Mouse (Mus musculus) adipocyte (in vitro differentiated cells): ENCODE results near the gene Hacd2.

ENCODE experiments used
- DNase-seq: peaks from one replicate; pipeline ENCODE4 v3.0.0-alpha.2; 2016; ENCODE audit warnings: low spot score

Gene Hacd2

DNA sequence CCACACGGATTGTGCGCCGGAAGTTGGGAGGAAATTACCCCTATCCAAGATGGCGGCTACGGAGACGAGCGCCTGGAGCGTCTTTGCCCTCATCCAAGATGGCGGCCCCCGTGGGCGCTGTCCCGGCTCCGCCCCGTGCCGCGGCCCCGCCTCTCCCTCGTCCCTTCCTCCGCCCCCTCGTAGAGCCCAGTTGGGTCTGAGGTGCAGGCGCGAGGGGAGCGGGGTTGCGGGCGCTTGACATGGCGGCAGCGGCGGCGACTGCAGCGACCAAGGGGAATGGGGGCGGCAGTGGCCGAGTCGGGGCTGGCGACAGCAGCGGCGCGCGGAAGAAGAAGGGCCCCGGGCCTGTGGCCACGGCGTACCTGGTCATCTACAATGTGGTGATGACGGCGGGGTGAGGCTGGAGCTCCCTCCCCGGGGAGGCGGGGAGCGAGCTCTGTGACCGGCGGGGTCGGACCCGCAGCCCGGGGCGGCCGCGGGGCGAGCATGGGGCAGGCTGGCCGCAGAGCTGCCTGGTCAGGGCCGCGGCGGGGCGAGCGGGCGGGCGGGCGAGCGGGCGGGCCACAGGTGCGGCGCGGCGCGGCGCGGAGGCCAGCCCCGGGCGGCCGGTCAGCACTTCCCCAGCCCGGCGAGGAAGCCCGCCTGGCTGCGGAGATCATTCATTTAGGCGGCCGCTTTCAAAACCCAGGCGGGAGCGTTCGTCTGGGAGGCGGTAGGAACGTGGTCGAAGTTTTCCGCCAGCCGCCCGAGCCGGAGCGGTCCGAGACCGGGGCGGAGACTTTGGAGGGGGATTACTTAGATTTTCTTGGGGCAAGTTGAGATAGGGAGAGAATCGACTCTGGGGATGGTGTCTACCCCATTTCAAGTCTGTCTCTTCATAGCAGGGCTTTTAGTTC lies at the start of gene Hacd2:
Hacd2 (plus strand) TSS at position 187 of the 896 bp plus-strand sequence.
- peak; percentile 97 for DNase-seq

DNA sequence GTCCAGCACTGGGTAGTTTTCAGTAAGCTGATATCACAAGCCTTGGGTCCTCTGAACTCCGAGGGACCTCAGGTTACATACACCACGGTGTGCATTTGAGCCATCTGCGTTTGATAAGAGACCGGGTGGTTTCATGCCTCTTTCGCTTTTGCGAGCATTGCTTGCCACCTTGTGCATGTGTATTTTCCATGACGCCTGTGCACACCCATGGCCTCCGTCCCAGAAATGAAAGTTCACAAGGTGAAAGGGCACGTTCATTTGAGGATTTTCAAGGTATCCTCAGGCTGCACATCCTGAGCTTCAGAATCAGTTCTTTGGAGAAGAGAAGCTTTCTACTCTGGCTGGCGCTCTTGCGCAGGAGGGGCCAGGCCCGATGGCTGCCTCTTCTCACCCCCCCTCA lies 49.8 kb upstream of the Hacd2 start:
- no peak for DNase-seq

DNA sequence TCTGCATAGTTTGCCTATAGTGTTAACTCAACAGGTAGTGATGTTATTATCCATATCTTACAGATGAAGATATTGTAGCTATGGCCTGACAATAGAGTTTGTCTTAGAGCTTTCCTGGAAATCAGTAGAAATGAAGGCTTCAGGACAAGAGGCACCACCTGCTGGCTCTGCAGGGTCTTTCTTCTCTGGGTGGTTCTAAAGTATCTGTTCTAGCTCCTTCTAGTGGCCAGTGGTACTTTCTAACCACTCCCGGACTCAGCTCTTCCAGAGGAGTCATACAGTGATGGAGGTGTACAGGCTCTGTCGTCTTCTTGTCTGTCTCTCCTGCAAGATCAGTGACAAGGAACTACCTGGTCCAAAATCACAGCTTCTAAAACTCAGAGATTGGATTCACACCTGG lies 46.7 kb upstream of the Hacd2 start:
- no peak for DNase-seq

DNA sequence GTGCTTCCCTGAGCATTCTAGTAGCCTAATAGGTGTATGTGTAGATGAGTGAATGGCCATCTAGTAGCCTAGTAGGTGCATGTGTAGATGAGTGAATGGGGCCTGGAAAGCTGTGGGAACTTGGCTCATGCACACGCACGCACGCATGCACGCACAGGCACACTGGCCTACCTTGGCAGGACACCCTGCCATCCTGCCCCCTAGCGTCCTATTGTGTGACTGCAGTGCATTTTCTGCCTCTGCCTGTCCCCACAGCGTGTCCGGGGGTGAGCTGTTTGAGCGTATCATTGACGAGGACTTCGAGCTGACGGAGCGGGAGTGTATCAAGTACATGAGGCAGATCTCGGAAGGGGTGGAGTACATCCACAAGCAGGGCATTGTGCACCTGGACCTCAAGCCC lies 45.6 kb upstream of the Hacd2 start:
- DNase-seq: no peak

DNA sequence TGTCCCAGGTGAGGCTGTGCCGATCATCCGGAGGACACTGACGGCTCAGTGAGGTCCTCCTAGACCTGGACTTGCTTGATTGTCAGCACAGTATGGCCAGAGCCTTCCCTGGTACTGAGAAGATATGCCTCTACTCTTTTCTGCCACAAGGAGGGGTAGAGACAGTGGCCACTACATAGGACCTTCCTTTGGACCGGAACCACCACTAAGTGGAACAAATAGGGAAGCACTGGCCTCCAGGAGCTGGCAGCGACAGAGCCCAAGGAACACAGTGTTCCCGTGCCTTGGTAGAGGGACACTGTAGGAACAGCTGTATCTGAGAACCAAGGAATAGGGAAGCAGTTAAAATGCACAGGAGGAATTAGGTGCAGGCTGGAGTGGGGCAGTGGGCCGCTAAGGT lies 44.2 kb upstream of the Hacd2 start:
- DNase-seq: peak; percentile 84

DNA sequence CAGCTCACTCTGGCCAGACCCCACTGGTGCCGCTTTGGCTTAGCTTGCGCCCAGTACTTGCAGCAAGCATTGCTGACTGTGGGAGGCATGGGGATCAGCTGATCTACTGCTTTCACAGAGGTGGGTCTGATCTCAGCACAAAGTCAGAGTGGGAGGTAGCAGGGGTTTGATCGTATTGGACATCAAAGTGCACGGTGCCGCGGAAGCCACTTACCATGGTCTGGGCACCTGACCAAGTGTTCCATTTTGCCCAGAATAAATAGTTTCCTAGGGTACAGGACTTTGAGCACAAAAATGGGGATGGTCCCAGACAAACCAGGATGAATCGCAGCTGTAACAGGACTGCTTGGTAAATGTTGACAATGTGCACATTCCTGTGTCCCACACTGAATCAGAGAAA lies 41.2 kb upstream of the Hacd2 start:
- no peak for DNase-seq

DNA sequence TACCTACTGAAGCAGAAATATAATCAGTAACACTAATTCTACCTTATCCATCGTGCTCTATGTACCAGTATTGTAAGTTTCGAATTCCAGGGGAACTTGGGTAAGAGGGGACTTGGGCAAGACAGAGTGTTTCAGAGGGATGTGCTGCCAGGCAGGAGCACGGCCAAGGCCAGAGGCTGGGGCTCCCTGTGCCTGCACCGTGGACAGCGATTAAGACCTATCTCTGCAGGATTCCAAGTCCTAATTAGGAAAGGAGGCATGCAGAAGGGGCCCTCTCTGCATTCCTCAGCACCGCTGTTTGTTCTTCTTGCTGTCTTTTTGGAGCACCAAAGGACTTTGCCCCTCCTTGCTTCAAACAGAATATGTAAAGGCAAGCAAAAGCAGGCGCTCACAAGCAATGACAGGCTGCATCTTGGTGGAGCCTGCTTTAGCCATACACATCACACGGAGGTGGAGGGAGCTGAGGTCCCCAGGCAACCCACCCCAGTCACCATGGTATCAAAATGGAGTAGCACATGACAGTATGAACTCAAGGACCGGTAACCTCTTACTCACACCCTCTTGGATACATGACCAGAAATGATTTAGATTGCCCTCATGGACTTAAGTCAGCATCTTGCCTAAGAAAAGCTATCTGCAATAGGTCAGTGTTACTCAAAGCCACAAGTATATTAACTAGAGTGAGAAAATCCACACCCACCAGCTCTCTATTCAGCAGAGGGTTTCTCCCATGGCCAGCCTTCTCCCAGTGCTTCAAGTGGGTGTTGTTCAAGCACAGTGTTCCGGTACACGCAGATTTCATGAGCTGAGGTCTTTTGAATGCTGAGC lies 37.8 kb upstream of the Hacd2 start:
- DNase-seq: peak; percentile 80

DNA sequence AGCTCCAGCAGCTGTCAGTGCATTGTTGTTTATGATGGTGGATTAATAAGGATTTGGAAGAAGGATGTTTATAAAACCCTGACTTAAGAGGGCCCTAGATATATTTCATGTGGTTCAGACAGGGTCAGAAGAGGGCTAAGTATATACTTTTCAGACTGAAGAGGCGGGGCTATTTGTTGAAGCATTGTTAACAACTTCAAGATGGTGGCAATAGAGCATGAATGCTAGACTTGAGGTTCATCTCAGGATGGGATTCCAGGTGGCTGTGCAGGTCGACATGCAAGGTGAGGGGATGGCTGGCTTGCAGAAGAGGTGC lies 37.2 kb upstream of the Hacd2 start:
- DNase-seq: no peak

DNA sequence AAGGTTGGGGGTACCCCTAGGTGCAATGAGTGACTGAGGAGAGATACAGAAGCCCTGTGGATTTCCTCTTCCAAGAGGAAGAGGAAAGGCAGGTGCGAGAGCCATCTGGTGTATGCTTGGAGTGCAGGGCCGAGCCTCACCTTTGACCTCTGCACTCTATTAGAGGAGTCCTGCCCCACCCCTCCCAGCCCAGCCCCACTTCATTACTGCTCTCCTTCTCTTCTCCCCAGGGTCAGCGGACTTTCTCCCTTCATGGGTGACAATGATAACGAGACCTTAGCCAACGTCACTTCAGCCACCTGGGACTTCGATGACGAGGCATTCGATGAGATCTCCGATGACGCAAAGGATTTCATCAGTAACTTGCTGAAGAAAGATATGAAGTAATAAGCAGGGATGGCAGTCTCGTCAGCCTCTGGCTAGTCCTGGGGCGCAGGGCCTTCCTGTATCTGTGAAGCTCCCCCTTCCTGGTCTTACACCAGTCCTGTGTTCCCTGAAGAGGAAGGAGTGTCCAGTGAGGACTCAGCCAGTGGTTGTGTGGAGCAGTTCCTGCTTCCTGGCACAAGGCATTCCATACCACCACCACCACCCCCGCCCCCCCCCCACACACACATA lies 35.9 kb upstream of the Hacd2 start:
- DNase-seq: no peak

DNA sequence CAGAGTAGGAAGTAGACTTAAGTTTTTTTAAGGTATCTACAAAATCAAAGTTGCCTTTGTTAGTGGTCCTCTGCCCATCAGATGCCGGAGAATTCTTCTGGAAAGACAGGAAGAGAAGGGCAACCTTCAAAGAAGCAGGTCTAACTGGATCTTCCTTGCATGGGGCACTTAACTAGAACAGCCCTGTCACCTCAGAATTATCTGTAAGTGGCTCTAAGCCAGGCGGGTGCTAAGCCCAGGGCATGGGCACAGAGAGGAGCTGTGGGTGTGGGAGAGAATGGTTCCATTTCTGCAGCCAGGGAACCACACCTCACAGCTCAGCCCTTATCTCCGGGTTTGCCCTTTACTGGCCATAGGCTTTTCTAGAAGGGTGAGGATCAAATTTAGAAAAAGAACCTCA lies 30.9 kb upstream of the Hacd2 start:
- DNase-seq: peak; percentile 60

DNA sequence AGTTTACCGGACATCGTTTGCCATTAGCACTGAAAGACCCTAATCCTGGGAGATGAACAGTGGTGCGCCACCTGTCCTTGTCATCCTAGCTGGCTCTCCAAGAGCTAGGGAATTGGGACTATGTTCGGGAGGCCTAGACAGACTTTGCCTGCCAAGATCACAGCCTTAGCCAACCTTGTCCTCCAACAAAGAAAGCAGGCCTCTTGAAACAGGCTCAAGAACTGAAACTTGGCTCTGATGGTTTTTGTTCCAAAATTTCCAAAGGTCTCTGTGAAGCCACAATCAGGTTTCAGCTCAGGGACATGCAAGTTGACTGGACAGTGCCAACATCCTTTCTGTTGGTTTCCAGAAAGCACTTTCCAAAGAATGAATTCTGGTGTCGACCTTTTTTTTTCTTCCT lies 29.4 kb upstream of the Hacd2 start:
- peak; percentile 87 for DNase-seq

DNA sequence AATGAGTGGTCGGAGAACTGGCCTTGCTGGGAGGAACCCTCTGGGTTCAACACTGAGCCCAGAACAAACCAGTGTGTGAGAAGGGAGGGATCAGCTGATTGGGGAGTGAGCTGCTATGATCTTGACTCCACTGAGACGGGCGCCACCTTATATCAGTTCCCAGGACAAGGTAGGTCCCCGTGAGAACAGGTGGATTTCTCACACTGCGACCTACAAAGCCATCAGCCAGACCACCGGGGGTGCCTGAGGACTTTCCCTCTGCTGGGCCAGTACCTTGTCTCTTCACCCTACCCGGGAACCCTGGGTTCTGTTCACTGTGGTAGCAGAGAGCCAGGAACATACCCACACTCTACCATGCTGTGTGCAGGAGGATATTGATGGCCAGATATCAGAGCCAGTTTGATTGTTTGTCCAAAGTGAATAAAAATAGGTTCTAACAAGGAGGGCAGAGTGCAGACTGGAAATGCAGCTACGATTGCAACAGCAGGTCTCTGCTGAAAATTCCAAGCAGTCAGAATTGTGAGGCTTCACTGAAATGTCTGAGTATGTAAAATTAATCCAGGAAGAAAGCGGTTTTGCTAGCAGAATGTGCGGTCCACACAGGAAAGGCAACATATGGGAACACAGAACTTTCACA lies 28.4 kb upstream of the Hacd2 start:
- DNase-seq: peak; percentile 81

DNA sequence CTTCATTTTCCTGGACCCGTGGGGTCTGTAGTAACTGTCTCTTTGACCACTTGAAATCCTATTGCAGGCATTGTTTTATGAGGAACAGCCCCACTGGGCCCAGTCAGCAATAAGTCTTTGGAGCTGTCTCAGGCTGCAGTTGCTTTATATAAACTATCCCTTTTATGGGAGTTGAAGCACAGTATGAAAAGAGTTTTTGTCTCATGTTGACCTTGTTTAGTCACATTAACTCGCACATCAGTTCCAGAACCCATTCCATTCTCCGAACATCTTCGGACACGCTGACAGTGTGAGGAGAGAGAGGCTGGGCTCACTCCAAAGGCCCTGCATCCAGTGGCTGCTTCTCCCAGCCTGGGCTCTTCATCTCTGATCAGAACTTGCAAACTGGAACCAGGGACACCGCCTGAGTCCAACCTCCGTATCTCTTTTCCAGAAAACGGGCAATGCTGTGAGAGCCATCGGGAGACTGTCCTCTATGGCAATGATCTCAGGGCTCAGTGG lies 27.5 kb upstream of the Hacd2 start:
- peak; percentile 46 for DNase-seq

DNA sequence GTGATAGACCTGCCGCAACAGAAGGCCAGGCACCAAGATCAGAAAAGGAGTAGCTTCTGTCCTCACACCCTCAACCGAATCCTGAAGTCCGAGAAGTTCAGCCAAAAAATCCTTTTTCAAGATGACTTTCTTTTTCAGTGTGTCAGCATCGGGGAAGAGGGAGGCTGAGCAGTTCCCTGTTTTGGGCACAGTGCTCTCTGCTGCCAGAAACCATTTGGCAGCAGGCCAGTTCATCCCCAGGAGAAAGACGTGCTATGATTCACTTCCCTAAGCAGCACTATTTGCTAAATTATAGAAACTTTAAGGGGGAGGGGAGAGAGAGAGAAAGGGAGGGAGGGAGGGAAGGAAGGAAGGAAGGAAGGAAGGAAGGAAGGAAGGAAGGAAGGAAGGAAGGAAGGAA lies 26.1 kb upstream of the Hacd2 start:
- DNase-seq: peak; percentile 99

DNA sequence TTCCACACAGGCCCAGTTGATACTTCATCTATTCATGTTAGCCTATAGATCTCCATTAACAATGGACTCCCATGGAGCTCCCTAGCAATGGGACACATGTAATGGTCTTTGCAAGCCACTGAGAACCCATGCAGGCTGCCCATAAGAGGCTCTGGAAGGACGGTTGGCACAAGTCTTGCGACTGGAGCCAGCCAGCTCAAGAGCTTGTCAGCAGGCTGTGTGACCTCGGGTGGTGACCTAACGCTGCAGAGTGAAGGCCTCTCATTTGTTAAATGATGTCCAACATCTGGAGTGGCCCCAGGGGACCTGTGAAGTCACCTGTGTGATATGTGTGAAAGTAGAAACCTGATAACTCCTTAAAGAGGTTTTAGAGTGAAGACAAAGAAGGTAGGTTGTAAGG lies 25.2 kb upstream of the Hacd2 start:
- peak; percentile 72 for DNase-seq

DNA sequence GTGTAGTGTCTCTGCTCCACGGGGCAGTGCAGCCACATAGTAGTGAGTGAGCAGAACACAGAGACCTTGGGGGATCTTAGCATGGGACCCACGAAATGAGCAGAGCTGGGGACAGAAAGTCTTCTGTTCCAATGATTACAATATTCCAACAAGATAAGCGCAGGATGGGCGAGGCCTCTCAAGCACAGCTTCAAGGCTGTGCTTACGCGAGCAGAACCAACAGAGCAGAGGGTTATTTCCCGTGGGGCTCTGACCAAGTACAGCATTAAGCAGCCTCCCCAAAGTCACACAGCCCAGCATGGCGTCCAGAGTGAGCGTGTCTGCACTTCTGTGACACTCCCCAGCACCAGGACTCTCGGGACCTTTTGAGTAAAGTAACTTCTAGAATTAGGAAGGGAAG lies 24.7 kb upstream of the Hacd2 start:
- no peak for DNase-seq

DNA sequence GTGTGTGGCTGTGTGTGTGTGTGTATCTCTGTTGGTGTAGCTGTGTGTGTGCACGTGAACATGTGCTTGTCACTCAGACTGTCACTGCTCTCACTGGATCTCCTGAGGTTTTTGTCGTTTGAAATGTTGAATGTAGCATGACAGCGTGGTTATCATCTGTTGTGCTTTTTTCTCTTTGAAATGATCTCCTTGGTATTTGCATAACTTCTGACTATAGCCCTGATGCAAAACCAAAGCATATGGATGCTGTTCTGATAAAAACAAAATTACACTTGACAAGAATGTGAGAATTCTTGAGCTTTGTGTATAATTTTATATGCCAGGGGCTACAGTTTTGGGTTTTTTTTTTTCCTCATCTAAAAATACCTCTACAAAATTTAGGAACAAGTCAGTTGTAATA lies 23.2 kb upstream of the Hacd2 start:
- DNase-seq: no peak

DNA sequence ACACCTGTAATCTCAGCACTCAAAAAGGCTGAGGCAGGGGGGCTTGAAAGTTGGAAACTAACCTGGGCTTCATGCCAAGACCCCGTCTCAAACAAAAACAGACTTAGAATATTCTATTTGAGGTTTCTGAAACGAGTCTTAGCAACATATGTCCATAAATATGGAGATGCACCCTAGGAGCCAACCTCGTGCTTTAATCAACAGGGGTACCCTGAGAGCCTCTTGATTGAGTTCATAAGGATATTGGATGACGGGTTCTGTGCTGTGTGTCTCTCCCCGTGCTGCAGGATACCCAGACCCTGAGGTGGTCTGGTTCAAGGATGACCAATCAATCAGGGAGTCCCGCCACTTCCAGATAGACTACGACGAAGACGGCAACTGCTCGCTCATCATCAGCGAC lies 22.2 kb upstream of the Hacd2 start:
- DNase-seq: no peak

DNA sequence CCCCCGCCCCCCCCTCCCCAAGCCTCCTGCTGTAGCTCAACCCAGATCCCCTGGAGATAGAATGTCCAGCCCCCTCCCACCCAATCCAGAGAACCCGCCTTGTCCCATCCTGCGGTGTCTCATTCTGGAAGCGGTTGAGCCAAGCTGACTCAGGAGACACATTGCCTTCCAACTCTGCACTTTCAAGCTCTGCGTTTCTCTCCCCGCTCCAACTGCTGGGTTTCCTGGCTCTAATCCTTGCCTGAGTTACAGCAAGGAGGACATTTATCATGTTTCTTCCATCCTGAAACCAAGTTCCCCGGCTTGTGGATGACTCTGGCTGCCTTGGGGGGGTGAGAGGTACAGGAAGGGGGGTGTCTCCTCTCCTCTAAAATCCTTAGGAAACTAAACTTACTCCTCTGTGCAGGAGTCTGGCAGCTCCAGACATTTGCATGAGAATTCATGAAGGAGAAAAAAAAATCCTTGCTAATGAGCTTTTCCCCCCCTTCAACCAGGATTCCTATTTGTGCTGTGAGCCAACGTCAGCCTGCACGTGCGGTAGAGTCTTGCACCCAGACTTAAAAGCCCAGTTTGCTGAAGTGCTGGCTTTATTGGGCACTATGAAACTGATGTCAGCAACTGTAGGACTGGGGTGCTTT lies 21.2 kb upstream of the Hacd2 start:
- DNase-seq: peak; percentile 70

DNA sequence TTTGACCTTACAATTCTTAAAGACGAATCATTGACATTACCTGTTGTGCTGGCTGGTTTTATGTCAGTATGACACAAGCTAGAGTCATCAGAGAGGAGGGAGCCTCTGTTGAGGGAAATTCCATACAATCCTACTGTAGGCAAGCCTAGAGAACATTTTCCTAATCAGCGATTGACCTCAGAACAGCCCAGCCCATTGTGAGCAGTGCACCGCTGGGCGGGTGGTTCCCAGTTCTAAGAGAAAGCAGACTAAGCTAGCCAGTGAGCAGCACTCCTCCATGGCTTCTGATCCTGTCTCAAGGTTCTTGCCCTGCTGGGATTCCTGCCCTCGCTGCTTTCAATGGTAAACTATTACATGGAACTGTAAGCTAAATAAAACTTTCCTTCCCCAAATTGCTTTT lies 17.9 kb upstream of the Hacd2 start:
- DNase-seq: peak; percentile 42

DNA sequence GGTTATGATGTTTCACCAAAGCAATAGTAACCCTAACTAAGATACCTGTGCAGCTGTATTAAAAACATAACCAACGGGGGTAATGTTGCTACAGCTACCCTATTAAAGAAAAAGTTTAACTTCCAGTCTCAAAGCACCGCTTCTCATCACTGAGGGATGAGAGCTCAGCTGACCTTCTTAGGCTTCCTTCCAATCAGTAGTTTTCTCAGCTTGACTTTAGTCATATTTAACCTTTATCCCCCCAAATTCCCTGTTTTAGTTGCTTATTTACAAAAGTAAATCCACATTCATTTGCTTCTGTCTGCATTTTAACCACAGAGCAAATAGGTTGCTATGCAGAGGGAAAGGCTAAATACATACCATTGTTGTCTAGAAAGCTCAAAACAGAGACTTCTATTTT lies 17.5 kb upstream of the Hacd2 start:
- DNase-seq: peak; percentile 62

DNA sequence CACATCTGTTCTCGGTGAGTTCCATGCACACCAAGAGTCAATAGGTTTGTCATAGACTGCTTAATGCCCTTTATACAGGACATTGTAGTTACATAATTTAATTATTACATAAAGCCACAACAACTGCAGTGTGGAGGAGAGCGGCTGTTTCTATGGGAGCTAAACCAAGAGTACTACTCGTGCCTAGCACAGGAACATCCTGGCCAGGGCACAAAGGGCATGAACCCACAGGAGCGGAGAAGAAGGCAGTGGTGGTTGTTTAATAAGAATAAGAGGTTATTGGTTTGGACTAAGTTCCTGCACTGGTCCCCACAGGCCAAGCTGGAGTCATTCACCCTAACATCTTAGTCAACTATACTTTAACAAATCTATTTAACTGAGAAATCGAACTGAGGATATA lies 16.0 kb upstream of the Hacd2 start:
- DNase-seq: peak; percentile 94
